Mouse (Mus musculus) T-helper 2 cell (primary cell): Measurements from ENCODE around the gene Tmem222.

Experiments used
- in situ Hi-C: fragments of 300-600 bp; cut with MboI, MseI; formaldehyde crosslinking; loops from one replicate; pipeline ENCODE4 v1.15.1; 2025; ENCODE audit warnings: high pct_unique_total_duplicates

Gene Tmem222

DNA sequence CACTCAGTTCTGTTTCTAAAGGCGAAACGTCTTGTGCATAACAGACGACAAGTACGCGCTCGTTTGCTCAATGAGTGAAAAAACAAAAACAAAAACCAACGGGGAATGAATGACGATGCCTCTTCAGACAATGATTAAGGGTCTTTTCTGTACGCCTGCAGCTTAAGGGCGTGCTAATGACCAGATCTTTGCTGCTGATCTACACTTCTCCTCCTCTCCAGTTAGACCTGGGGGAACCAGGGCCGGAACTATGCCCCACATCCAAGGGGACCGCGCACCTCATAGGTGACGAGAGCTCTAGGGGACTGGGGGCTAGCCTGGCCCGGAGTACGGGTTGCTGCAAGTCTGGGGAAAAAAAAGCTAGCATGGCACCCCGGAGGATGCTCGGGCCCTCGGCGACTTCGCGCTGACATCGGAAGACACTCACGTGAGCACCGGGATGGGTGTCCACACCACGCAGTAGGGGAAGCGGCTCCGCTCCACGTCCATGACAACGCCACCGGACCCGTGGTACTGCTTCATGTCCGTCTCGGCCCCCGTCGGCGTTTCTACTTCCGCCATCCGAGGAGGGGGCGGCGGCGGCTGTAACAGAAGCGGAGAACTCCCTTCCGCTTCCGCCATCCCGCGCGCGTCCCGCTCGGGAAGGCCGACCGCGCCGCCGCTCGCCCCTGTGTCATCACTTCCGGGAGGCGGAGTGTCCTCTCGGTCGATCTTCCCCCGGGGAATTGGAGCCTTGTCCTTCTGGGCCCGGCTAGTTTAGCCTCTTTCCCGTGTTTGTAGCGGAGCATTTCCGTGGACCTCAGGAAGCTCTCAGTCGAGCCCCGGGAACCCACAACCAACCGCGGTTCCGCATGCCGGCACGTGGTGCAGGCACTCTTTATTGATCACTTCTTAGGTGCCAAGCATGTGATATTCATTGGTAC is at the start of gene Tmem222:
Gene Tmem222 (minus strand): TSS at position 689 of the 923 bp plus-strand sequence.
- in situ Hi-C loops = no loop called here

DNA sequence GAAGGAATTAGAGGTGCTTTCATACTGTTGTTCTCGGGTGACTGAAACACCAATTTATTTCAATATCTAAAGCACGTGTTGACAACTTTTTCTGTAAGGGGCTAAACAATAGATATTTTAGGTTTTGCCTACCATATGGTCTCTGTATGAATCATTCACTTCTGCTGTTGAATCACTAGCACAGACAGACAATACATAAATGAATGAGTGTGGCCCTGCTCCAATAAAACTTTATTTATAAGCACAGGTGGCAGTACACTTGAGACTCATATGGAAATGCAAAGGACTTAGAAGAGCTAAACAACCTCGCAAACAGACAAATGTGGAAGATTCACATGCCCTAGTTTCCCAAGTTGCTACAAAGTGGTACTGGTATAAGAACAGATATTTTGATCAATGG is 42.1 kb upstream of the Tmem222 start:
- in situ Hi-C loops = no loop called here

GRCm38 (mm10) chr4:133315991-133316390 is 38.4 kb upstream of the Tmem222 start:
- in situ Hi-C loops = no loop called here

DNA sequence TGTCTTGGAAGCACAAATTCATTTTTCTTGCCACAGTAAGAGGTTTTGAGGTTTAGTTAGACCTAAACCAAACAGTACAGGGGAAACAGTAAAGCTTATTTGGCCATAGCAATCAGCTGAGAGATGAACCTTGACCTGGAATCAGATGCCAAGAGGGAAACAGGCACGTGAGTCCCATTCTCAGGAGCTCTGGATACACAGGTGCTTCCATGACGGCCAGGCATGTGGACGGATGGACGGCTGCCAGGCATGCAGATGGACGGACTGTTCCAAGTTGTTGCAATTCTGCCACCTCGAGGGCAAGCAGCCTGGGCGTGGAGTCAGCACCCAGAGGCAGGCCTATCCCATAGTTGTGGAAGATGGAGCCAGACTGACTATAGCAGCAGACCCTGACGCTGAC is 37.3 kb upstream of the Tmem222 start:
- in situ Hi-C loops = no loop called here

- in situ Hi-C loops = no loop called here
Measured at GRCm38 (mm10) chr4:133309948-133310347, 32.4 kb upstream of the Tmem222 start.

DNA sequence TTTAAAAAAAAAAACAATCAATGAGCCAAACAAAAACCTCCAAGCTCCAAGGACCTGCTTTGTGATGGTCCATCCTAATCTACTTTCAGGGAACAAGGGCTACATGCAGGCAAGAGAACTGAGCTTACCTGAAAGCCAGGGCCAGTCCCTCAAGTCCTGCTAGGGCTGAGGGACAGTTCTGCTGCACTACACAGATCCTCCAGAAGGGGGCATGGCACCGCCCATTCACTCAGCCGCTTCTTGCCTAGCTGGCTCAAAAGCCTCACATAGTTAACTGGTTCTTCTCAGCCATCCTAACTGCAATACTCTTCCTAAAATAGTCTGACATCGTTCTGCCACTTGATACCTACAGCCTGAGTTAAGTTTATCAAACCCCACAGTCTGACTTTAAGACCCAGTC is 29.7 kb upstream of the Tmem222 start:
- in situ Hi-C loops = no loop called here

DNA sequence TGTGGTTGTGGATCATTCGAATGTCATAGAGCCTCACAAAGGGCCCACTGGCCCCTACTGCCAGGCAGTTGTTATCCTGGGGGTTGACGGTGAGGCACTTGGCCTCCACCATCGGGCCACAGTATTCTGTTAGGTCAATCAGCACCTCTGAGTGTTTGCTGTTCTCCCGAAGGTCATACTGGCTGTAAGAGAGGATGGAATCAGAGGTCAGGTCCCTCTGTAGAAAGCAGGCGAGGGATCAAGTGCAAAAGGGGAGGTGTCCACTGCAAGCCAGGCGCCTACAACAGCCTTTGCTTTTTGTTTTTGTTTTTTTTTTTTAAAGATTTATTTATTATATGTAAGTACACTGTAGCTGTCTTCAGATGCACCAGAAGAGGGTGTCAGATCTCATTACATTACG is 28.2 kb upstream of the Tmem222 start:
- in situ Hi-C loops = no loop called here

DNA sequence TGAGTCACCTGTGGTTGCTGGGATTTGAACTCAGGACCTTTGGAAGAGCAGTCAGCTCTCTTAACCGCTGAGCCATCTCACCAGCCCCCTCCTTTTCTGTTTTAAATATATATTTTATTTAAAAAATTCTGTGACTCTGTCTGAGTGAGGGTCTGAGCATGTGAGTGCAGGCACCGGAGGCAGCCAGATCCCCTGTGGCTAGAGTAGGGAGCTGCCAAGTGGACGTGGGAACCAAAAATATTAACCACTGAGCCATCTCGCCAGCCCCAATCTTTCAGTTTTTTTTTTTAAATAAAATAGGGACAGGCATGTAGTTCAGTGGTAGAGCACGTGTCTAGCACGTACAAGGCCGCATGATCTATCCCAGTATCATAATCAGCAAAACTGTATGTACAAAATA is 27.2 kb upstream of the Tmem222 start:
- in situ Hi-C loops = no loop called here

DNA sequence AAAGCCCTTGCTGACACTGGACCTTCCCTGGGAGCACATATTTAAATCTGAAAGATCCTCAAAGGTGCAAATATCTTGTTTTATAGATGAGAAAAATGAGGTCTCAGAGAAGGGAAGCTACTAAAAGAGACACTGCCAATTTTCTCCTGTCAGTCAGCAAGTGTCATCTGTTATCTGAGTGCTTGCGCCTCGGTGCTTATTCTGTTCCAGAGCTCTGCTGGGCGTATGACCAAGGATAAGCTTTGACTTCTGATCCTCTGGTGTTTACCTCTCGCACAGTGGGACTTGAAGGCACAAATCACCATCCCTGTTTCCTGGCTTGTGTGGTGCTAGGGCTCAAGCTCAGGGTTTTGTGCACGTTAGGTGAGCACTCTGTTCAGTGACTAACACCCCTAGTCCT is 25.1 kb upstream of the Tmem222 start:
- in situ Hi-C loops = no loop called here

DNA sequence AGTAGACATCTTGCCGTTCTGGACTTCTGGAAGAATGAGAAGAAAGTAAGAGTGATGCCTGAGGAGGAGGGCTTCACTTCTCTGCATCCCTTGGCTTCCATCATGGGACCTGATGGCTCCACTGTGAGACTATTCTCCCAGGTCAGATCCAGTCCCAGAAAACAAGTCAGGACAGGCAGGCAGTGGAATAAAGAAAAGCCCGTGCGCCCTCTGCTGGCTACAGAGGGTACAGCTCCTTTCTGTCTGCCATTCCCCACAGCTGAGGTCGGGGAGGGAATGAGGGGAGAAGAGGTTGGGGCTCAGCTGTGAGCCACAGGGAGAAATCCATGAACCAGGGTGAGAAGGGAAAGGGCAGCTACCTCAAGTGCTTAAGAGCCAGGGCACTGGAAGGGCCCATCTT is 24.2 kb upstream of the Tmem222 start:
- in situ Hi-C loops = no loop called here

DNA sequence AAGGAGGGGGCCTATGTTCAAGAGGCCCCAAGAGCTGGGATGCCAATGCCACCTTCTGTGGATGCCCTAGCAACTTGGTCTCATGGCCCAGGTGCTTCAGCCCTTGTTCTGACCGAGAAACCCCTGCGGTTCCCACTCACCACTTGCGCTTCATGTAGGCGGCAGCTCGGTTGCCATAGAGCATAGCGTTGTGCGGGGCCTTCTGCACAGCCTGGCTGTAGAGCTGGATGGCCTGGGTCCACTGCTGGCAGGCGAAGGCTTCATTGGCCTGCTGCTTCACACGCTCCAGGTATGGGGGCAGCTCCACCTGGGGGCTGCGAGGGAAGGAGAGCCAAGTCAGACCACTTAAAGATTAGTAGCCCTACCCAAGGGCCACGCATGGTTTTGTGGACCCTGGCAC is 22.8 kb upstream of the Tmem222 start:
- in situ Hi-C loops = no loop called here

GRCm38 (mm10) chr4:133299701-133300100 is 22.1 kb upstream of the Tmem222 start:
- in situ Hi-C loops = loop anchor here (5.0 kb wide), 2 partner anchors 52 to 87 kb away; partner anchors contain the start of genes Cd164l2 and Gpr3

DNA sequence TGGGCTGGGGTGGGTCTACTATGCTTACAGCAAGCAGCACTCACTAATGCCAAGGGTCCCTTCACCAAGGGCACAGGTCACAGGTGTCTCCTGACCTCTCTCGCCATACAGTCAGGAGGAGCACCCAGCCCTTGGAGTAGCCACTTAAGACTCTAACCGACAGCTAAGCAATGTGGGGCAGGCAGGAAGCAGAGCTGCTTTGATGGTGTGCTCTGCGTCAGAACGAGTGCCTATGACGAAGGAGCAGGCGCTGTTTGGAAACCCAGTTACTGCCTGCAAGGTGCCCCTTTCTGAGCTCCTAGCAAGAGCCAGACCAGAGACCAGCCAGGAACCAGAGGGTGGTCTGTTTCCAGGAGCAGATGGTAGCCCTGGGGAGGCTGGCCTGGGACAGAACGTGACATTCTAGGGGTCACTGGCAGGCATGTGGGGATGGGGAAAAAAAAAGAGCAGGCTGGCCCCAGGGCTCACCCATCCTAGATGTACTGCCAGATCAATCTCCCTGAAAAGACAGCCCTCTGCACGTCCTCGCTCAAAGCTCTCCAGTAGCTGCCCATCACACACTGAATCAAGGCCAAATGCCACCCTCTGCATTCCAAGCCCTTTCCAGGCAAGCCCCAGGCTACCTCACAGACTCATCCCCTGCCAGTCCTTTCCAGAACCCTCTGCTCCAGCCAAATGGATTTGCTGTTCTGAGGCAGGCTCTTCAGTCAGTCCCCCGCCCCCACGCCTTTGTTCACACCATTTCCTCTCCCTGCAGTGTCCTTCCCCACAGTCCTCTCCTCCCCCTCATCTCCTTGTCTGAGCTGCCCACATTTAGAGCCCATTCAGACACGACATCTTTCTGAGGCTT is 21.1 kb upstream of the Tmem222 start:
- in situ Hi-C loops = loop anchor here (5.0 kb wide), 2 partner anchors 51 to 86 kb away; partner anchors contain the start of genes Cd164l2 and Gpr3

- in situ Hi-C loops = loop anchor here (5.0 kb wide), 2 partner anchors 51 to 86 kb away; partner anchors contain the start of genes Cd164l2 and Gpr3
Measured at GRCm38 (mm10) chr4:133297801-133298238, 20.2 kb upstream of the Tmem222 start.

GRCm38 (mm10) chr4:133297360-133297759 is 19.8 kb upstream of the Tmem222 start:
- in situ Hi-C loops = loop anchor here (5.0 kb wide), 2 partner anchors 50 to 85 kb away; partner anchors contain the start of genes Cd164l2 and Gpr3

DNA sequence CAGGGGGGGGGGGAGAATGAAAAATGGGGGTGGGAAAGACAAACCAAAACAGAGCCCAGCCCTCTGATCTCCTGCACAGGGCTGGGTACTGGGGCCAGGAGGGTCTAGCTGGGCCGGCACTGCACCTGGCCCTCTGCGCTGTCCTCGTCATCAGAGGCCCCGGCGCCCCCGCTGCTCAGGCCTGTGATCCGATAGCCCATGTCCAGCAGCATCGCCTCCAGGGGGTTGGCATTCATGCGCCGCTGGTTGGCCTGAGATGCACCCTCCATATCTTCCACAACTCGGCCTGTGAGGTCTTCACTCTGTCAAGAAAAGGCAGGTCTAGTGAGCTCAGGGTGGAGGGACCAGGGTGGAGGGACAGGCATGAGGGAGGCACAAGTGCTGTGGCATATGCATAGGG is 16.5 kb upstream of the Tmem222 start:
- in situ Hi-C loops = no loop called here

- in situ Hi-C loops = no loop called here
Measured at GRCm38 (mm10) chr4:133292901-133293843, 15.6 kb upstream of the Tmem222 start.

DNA sequence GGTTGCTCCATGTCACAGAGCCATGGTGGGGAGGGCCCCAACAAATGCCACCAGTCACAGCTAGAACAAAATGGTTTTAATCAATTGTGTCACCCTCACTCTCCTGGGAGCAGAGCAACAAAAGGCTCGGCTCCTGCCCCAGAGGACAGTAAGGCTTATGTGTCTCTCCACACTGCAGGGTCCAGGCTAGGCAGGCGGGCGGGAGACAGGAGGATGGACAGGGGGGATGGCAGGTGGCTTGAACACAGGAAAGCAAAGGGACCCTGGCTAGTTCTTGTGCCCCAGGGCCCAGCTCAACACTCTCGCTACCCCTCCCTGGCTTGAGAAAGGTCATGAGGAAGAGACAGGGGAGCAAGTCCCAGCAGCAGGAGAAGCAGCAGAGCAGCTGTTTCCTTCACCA is 14.8 kb upstream of the Tmem222 start:
- in situ Hi-C loops = no loop called here

GRCm38 (mm10) chr4:133291255-133291654 is 13.7 kb upstream of the Tmem222 start:
- in situ Hi-C loops = no loop called here

GRCm38 (mm10) chr4:133286476-133287077 is 9.0 kb upstream of the Tmem222 start:
- in situ Hi-C loops = no loop called here

DNA sequence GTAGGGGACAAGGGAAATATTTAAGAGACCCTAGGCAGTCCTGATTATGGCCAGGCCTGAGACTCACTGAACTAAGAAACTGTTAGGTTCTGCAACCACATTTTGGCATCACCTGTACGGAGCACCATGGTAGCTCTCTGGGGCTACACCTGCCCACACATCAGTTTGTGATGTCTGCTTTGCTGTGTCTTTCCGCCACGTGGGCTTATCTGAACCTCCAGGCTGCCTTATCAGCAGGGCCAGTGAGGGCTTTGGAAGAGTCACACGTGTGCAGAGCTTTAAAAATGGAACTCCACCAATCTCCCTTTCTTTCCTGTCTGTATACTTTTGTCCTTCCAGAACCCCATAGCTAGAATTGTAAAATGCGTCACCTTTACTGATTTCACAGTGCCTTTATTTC is 8.4 kb upstream of the Tmem222 start:
- in situ Hi-C loops = no loop called here
